Comparison of ENCODE assay signal across 11 mouse cellular contexts in genomic region chr14:118657673-118658327, GRCm38 (mm10). TPM values are rescaled to one million over a fixed set of nuclear protein-coding genes. Genes with fewer than 3 reads are reported as not detected.
DNase-seq lines count a peak whose midpoint lies in the region; ATAC-seq and TF ChIP-seq lines count a peak whose summit lies in the region.
"Had no signal": no experiment of that assay in that cellular context is flagged by ENCODE, and none has a peak within 500 bp of the region (broad histone marks: within the 10 kb centered on the region; RNA-seq: fewer than 3 reads in every experiment).

No protein-coding gene starts in this region.

- TF ChIP-seq POLR2A in thymus, adult 2 months (IDR thresholded peaks at IDR 0.05; ENCODE audit: control insufficient read depth, extremely low read depth, insufficient read depth, low read length, poor library complexity), result no peak

- peak overlapping the region; percentile 10 for H3K4me2 ChIP-seq in heart, postnatal 0 days (ENCODE audit: low read depth, low read length)
- H3K4me2 ChIP-seq in heart, embryonic 12.5 days, result no peak overlapping the region
- H3K4me2 ChIP-seq in liver, embryonic 14.5 days (ENCODE audit: low read depth), result peak overlapping the region; percentile 1
- no peak overlapping the region for H3K4me2 ChIP-seq in stomach, postnatal 0 days (replicated peaks; ENCODE audit: low read depth)
- no peak overlapping the region for H3K4me2 ChIP-seq in lung, postnatal 0 days (replicated peaks; ENCODE audit: low read depth, low read length)
- H3K4me2 ChIP-seq: forebrain, embryonic 13.5 days; lung, embryonic 15.5 days had no signal

- DNase-seq in heart, postnatal 0 days (ENCODE audit: low spot score), result no peak
- no peak for DNase-seq in thymus, adult 2 months
- no peak for DNase-seq in thymus, adult 18-20 months
- no peak for DNase-seq in liver, embryonic 14.5 days (ENCODE audit: low read depth in 3 of 3, low spot score in 3 of 3)
- DNase-seq in stomach, postnatal 0 days (ENCODE audit: low spot score), result no peak
- no peak for DNase-seq in lung, postnatal 0 days (ENCODE audit: low spot score)
- DNase-seq in frontal cortex, postnatal 36 days (ENCODE audit: low spot score in 2 of 2), result no peak

- ATAC-seq in heart, postnatal 0 days (ENCODE audit: insufficient read depth, low read depth), result no peak
- ATAC-seq in heart, embryonic 12.5 days (ENCODE audit: insufficient number of reproducible peaks, low FRiP score), result no peak
- no peak for ATAC-seq in liver, embryonic 14.5 days (ENCODE audit: insufficient read depth)
- ATAC-seq in stomach, postnatal 0 days (ENCODE audit: low FRiP score, low TSS enrichment), result no peak
- ATAC-seq in lung, postnatal 0 days, result no peak
- ATAC-seq: forebrain, embryonic 13.5 days; intestine, postnatal 0 days had no signal

- no peak overlapping the region for H3K4me3 ChIP-seq in heart, postnatal 0 days (ENCODE audit: low read depth, low read length)
- H3K4me3 ChIP-seq in heart, embryonic 12.5 days, result no peak overlapping the region
- peak overlapping the region; percentile 5; the same call in 1 of the 2 replicates for H3K4me3 ChIP-seq in thymus, adult 2 months (ENCODE audit: control insufficient read depth, insufficient read depth, low read length)
- no peak overlapping the region for H3K4me3 ChIP-seq in liver, embryonic 14.5 days (ENCODE audit: insufficient read depth in 1 of 2, low read depth in 2 of 2, low read length in 2 of 2)
- no peak overlapping the region for H3K4me3 ChIP-seq in stomach, postnatal 0 days (ENCODE audit: low read depth, low read length)
- H3K4me3 ChIP-seq in lung, postnatal 0 days (ENCODE audit: low read depth, low read length), result no peak overlapping the region
- H3K4me3 ChIP-seq: forebrain, embryonic 13.5 days; lung, embryonic 15.5 days had no signal

- TF ChIP-seq CTCF in heart, postnatal 0 days (IDR thresholded peaks at IDR 0.05; ENCODE audit: low read depth), result no peak
- no peak for TF ChIP-seq CTCF in thymus, adult 2 months (IDR thresholded peaks at IDR 0.05; ENCODE audit: borderline replicate concordance, control insufficient read depth, extremely low read depth, insufficient read depth, low read length, poor library complexity)
- no peak for TF ChIP-seq CTCF in liver, embryonic 14.5 days (IDR thresholded peaks at IDR 0.05; ENCODE audit: low read depth)
- no peak for TF ChIP-seq CTCF in stomach, postnatal 0 days (IDR thresholded peaks at IDR 0.05; ENCODE audit: low read depth)
- no peak for TF ChIP-seq CTCF in lung, postnatal 0 days (IDR thresholded peaks at IDR 0.05)

- H3K9me3 ChIP-seq in heart, postnatal 0 days (replicated peaks; ENCODE audit: control insufficient read depth, low read length), result no peaks in the 10 kb centered on the region
- H3K9me3 ChIP-seq in heart, embryonic 12.5 days (replicated peaks), result no peaks in the 10 kb centered on the region
- no peaks in the 10 kb centered on the region for H3K9me3 ChIP-seq in liver, embryonic 14.5 days (ENCODE audit: control insufficient read depth, low read length)
- H3K9me3 ChIP-seq in stomach, postnatal 0 days (ENCODE audit: control insufficient read depth, low read length), result no peaks in the 10 kb centered on the region
- H3K9me3 ChIP-seq in lung, postnatal 0 days (ENCODE audit: low read length), result no peaks in the 10 kb centered on the region
- H3K9me3 ChIP-seq: forebrain, embryonic 13.5 days; lung, embryonic 15.5 days had no signal

- H3K36me3 ChIP-seq in heart, postnatal 0 days (replicated peaks; ENCODE audit: control insufficient read depth, insufficient read depth, low read length), result no peaks in the 10 kb centered on the region
- H3K36me3 ChIP-seq in heart, embryonic 12.5 days, result no peaks in the 10 kb centered on the region
- H3K36me3 ChIP-seq in thymus, adult 2 months (ENCODE audit: control insufficient read depth, insufficient read depth, low read length), result no peaks in the 10 kb centered on the region
- H3K36me3 ChIP-seq in liver, embryonic 14.5 days (replicated peaks; ENCODE audit: control insufficient read depth, insufficient read depth, low read depth), result no peaks in the 10 kb centered on the region
- H3K36me3 ChIP-seq in stomach, postnatal 0 days (ENCODE audit: control insufficient read depth, insufficient read depth, low read length), result no peaks in the 10 kb centered on the region
- no peaks in the 10 kb centered on the region for H3K36me3 ChIP-seq in lung, postnatal 0 days (ENCODE audit: insufficient read depth, low read length)
- H3K36me3 ChIP-seq: lung, embryonic 15.5 days had no signal

- no peaks in the 10 kb centered on the region for H3K4me1 ChIP-seq in heart, postnatal 0 days (ENCODE audit: control insufficient read depth, insufficient read depth)
- peaks cover 16% of the 10 kb centered on the region; the same call in 1 of the 2 replicates for H3K4me1 ChIP-seq in heart, embryonic 12.5 days (replicated peaks)
- H3K4me1 ChIP-seq in thymus, adult 2 months (replicated peaks; ENCODE audit: control insufficient read depth, insufficient read depth, low read length), result peaks cover 21% of the 10 kb centered on the region
- H3K4me1 ChIP-seq in liver, embryonic 14.5 days (replicated peaks; ENCODE audit: control insufficient read depth in 2 of 2, insufficient read depth in 2 of 2, low read length in 1 of 2), result peaks cover 4 to 39% of the 10 kb centered on the region in 2 experiments
- H3K4me1 ChIP-seq in stomach, postnatal 0 days (replicated peaks; ENCODE audit: control insufficient read depth, insufficient read depth), result no peaks in the 10 kb centered on the region
- H3K4me1 ChIP-seq in lung, postnatal 0 days (ENCODE audit: insufficient read depth, low read depth, low read length), result peaks cover 6% of the 10 kb centered on the region

- 77% methylated on average over 20 of the region's 20 CpGs for WGBS in heart, postnatal 0 days
- 74% methylated on average over 20 of the region's 20 CpGs for WGBS in heart, embryonic 12.5 days
- 47% methylated on average over 20 of the region's 20 CpGs for WGBS in thymus, adult 2 months
- 49% methylated on average over 20 of the region's 20 CpGs for WGBS in liver, embryonic 14.5 days (ENCODE audit: insufficient replicate concordance)
- WGBS in stomach, postnatal 0 days, result 68% methylated on average over 20 of the region's 20 CpGs
- WGBS in lung, postnatal 0 days, result 68% methylated on average over 20 of the region's 20 CpGs

- peak overlapping the region; percentile 46; the same call in 1 of the 2 replicates for H3K27ac ChIP-seq in heart, postnatal 0 days (ENCODE audit: low read depth)
- H3K27ac ChIP-seq in heart, embryonic 12.5 days (ENCODE audit: poor library complexity, severe bottlenecking), result no peak overlapping the region
- H3K27ac ChIP-seq in thymus, adult 2 months (ENCODE audit: control insufficient read depth, insufficient read depth, low read length), result no peak overlapping the region
- H3K27ac ChIP-seq in liver, embryonic 14.5 days, result no peak overlapping the region; the same call in 1 of the 2 replicates
- peak overlapping the region; percentile 56; the same call in 1 of the 2 replicates for H3K27ac ChIP-seq in stomach, postnatal 0 days (replicated peaks)
- no peak overlapping the region for H3K27ac ChIP-seq in lung, postnatal 0 days (ENCODE audit: low read length)
- H3K27ac ChIP-seq: forebrain, embryonic 13.5 days; lung, embryonic 15.5 days had no signal

- 0 out of 2 replicates have a peak, but pooled peaks cover 2% of the 10 kb centered on the region for H3K27me3 ChIP-seq in heart, postnatal 0 days (ENCODE audit: control insufficient read depth, insufficient read depth, low read length)
- H3K27me3 ChIP-seq in heart, embryonic 12.5 days (replicated peaks), result no peaks in the 10 kb centered on the region
- no peaks in the 10 kb centered on the region for H3K27me3 ChIP-seq in thymus, adult 2 months (ENCODE audit: control insufficient read depth, insufficient read depth, low read length)
- no peaks in the 10 kb centered on the region for H3K27me3 ChIP-seq in liver, embryonic 14.5 days (ENCODE audit: control insufficient read depth, insufficient read depth, low read length)
- no peaks in the 10 kb centered on the region for H3K27me3 ChIP-seq in stomach, postnatal 0 days (ENCODE audit: control insufficient read depth, insufficient read depth, low read length)
- no peaks in the 10 kb centered on the region for H3K27me3 ChIP-seq in lung, postnatal 0 days (replicated peaks; ENCODE audit: insufficient read depth, low read length)
- H3K27me3 ChIP-seq: forebrain, embryonic 13.5 days; lung, embryonic 15.5 days had no signal

- no peak for TF ChIP-seq EP300 in heart, postnatal 0 days (IDR thresholded peaks at IDR 0.05; ENCODE audit: low read depth)
- no peak for TF ChIP-seq EP300 in liver, embryonic 14.5 days (IDR thresholded peaks at IDR 0.05; ENCODE audit: low read depth)
- TF ChIP-seq EP300 in stomach, postnatal 0 days (optimal IDR thresholded peaks at IDR 0.05), result no peak
- no peak for TF ChIP-seq EP300 in lung, postnatal 0 days (IDR thresholded peaks at IDR 0.05)

- H3K9ac ChIP-seq in heart, postnatal 0 days (replicated peaks; ENCODE audit: low read depth, low read length), result no peak overlapping the region
- no peak overlapping the region for H3K9ac ChIP-seq in heart, embryonic 12.5 days
- no peak overlapping the region for H3K9ac ChIP-seq in liver, embryonic 14.5 days (replicated peaks)
- H3K9ac ChIP-seq in stomach, postnatal 0 days (ENCODE audit: low read length), result no peak overlapping the region
- H3K9ac ChIP-seq in lung, postnatal 0 days (replicated peaks; ENCODE audit: low read depth), result no peak overlapping the region
- H3K9ac ChIP-seq: forebrain, embryonic 13.5 days; lung, embryonic 15.5 days had no signal

RNA-seq across cellular contexts. Expression of gene Abcc4, which starts 48.2 kb away (rescaled TPM):
- 2.0 and 2.6 TPM in 2 replicates for total RNA-seq in heart, postnatal 0 days (2014; rRNA removed; ENCODE audit: low replicate concordance)
- 0.82 and 0.83 TPM in 2 replicates for polyA plus RNA-seq in heart, postnatal 0 days (2015; fragmentation: Nextera tagmentation; extraction: Ambion mirVana)
- 2.2 TPM in 2 replicates for polyA plus RNA-seq in heart, embryonic 12.5 days (2016; fragmentation: Nextera tagmentation; extraction: Ambion mirVana)
- 5.5 and 5.8 TPM in 2 replicates for polyA plus RNA-seq in thymus, adult 2 months (2012; rRNA removed)
- 1.0 and 1.4 TPM in 2 replicates for polyA plus RNA-seq in liver, embryonic 14.5 days (2012; rRNA removed)
- polyA plus RNA-seq in liver, embryonic 14.5 days (2014; fragmentation: Nextera tagmentation; extraction: Ambion mirVana), result 1.9 and 2.3 TPM in 2 replicates
- 1.9 and 2.6 TPM in 2 replicates for polyA plus RNA-seq in stomach, postnatal 0 days (2015; fragmentation: Nextera tagmentation; extraction: Ambion mirVana)
- 1.0 and 1.2 TPM in 2 replicates for polyA plus RNA-seq in lung, postnatal 0 days (2015; fragmentation: Nextera tagmentation; extraction: Ambion mirVana)

Comparison
In these comparisons a context has a peak if more than half of its experiments do, and no peak if none do; other contexts are left out.
1. H3K27ac ChIP-seq: peak in heart, postnatal 0 days (single experiment) and stomach, postnatal 0 days (single experiment); none in heart, embryonic 12.5 days (single experiment), thymus, adult 2 months (single experiment), liver, embryonic 14.5 days (single experiment) and lung, postnatal 0 days (single experiment).
2. H3K4me2 ChIP-seq: peak in heart, postnatal 0 days (single experiment) and liver, embryonic 14.5 days (single experiment); none in heart, embryonic 12.5 days (single experiment), stomach, postnatal 0 days (single experiment) and lung, postnatal 0 days (single experiment).